Mouse (Mus musculus) gonadal fat pad, adult 2 months (tissue): ENCODE results near the gene Prl8a8. TPM values are rescaled to one million over a fixed set of nuclear protein-coding genes. Genes with fewer than 3 reads are reported as not detected.

Experiments used
- DNase-seq: peaks from one replicate; pipeline ENCODE4 v3.0.0-alpha.2; 2012; ENCODE audit warnings: low read depth
- polyA plus RNA-seq: library from polyadenylated mRNA; depleted of rRNA; stranded (reverse); fragments of >200 nt; gene quantifications from 2 replicates; pipeline ENCODE4 v1.2.3, GENCODE M21; 2012; rRNA removed

Gene Prl8a8
- not detected in 2 replicates for polyA plus RNA-seq

DNA sequence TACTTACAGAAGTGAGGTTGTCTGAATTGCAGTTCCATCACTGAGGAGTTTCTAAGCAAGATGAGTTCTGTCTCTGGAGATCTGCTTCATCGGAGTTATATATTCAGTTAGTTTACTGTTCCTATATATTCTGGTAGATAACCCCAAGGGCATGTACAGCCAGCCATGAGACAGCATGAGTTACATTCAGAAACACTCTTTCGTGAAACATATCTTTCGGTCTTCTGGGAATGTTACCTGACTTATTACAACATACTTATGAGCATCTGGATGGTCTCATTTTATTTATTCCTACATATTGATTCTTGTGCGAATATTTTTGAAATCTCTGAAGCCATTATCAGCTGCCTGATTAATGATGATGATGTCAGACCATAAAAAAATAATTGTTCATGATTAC, at the start of gene Prl8a8:
Gene Prl8a8 (minus strand): TSS at position 101 of the 400 bp plus-strand sequence.
- no peak for DNase-seq

DNA sequence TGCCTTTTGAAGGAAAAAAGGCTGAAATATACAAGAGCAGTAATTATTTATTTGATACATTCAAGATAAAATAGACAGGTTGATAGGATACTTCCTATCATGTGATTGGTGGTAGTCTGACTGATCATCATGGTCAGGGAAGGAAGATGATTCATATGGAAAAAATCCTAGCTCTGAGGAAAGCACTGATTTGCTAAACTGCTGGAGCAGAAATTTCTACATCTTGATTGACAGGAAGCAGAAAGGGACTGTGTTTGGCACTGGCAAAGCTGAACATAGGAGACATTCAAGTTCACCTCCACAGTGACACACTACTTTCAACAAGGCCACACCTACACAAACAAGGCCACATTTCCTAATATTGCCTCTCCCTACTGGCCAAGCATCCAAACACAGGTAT, 40.3 kb upstream of the Prl8a8 start:
- no peak for DNase-seq

DNA sequence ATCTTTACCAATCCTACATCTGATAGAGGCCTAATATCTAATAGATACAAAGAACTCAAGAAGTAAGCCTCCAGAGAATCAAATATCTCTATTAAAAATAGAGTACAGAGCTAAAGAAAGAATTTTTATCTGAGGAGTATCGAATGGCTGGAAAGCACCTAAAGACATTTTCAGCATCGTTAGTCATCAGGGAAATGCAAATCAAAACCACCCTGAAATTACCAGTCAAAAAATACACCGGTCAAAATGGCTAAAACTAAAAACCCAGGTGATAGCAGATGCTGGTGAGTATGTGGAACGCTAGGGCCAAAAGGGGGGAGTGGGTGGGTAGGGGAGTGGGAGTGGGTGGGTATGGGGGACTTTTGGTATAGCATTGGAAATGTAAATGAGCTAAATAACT, 10.1 kb upstream of the Prl8a8 start:
- DNase-seq: no peak

DNA sequence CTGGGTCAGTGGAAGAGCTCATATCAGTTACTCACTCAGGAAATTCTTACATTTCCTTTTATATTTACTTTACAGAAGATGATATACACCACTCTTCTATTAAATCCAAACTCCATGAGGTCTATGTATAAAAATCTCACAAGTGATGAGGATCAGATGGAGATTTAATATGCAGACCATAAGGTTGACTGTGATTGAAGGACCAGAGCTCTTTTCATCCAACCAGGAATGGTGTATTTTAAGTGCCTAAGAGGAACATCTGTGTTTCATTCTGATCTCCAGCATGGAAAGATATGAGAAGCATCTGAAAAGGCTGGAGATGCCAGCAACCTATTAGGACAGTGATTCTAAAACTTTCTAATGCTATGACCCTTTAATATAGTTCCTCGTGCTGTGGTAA, 5.4 kb downstream of the Prl8a8 start:
- DNase-seq: no peak

Other genes with a start within 250 kb of the Prl8a8 start
- gene Prl6a1, start 200.6 kb downstream of the Prl8a8 start, polyA plus RNA-seq: not detected in 2 replicates
- not detected in 2 replicates for gene Prl8a2, start 167.5 kb downstream of the Prl8a8 start, polyA plus RNA-seq
- not detected in 2 replicates for gene Prl2b1, start 122.4 kb downstream of the Prl8a8 start, polyA plus RNA-seq
- not detected in 2 replicates for gene Prl8a6, start 74.5 kb downstream of the Prl8a8 start, polyA plus RNA-seq
- not detected in 2 replicates for gene Prl8a9, start 51.4 kb upstream of the Prl8a8 start, polyA plus RNA-seq
- gene Prl8a1, start 69.0 kb upstream of the Prl8a8 start, polyA plus RNA-seq: not detected in 2 replicates
- not detected in 2 replicates for gene Prl7b1, start 97.4 kb upstream of the Prl8a8 start, polyA plus RNA-seq
- not detected in 2 replicates for gene Prl7a1, start 129.3 kb upstream of the Prl8a8 start, polyA plus RNA-seq
- gene Prl7a2, start 154.8 kb upstream of the Prl8a8 start, polyA plus RNA-seq: not detected in 2 replicates
- gene Prl7d1, start 203.5 kb upstream of the Prl8a8 start, polyA plus RNA-seq: not detected in 2 replicates